Mouse (Mus musculus) intestine, embryonic 15.5 days (tissue): Measurements from ENCODE around the gene Pear1. TPM values are rescaled to one million over a fixed set of nuclear protein-coding genes. Genes with fewer than 3 reads are reported as not detected.

Source experiments
- ATAC-seq: fragments of 200-750 bp; cut with Nextera tagmentation; 2 replicates; pipeline ENCODE4 v1.8.0; 2017; ENCODE audit warnings: moderate TSS enrichment, moderate library complexity
- H3K27ac ChIP-seq: fragments of 300-500 bp; sonication (generic); 2 replicates; pipeline ENCODE4 v1.5.1; 2015; ENCODE audit warnings: mild to moderate bottlenecking, inconsistent platforms
- H3K27me3 ChIP-seq: fragments of 300-500 bp; sonication (generic); replicated peaks from 2 replicates; pipeline ENCODE4 v1.6.1; 2015; ENCODE audit warnings: inconsistent platforms
- H3K36me3 ChIP-seq: fragments of 300-500 bp; sonication (generic); 2 replicates; pipeline ENCODE4 v1.6.1; 2015; ENCODE audit warnings: inconsistent platforms
- H3K4me1 ChIP-seq: fragments of 300-500 bp; sonication (generic); replicated peaks from 2 replicates; pipeline ENCODE4 v1.6.1; 2015; ENCODE audit warnings: inconsistent platforms
- H3K4me2 ChIP-seq: fragments of 300-500 bp; sonication (generic); replicated peaks from 2 replicates; pipeline ENCODE4 v1.6.1; 2015; ENCODE audit warnings: mild to moderate bottlenecking, inconsistent platforms
- H3K4me3 ChIP-seq: fragments of 300-500 bp; sonication (generic); replicated peaks from 2 replicates; pipeline ENCODE4 v1.5.1; 2015; ENCODE audit warnings: inconsistent platforms
- H3K9ac ChIP-seq: fragments of 300-500 bp; sonication (generic); 2 replicates; pipeline ENCODE4 v1.6.1; 2015; ENCODE audit warnings: inconsistent platforms
- H3K9me3 ChIP-seq: fragments of 300-500 bp; sonication (generic); 2 replicates; pipeline ENCODE4 v1.6.1; 2016; ENCODE audit warnings: inconsistent platforms
- WGBS: fragments of 180-500 bp; shearing (Covaris S2); methylation state at CpG from one replicate; pipeline ENCODE4 v1.1.7; 2015; 5-methylcytosine and 5-hydroxymethylcytosine counted together
- polyA plus RNA-seq: library from polyadenylated mRNA; unstranded; fragments of >200 nt; fragmentation: Nextera tagmentation; extraction: Ambion mirVana; gene quantifications from 2 replicates; pipeline ENCODE4 v1.2.1, GENCODE M21; 2015

The Pear1 gene
- polyA plus RNA-seq, 1 experiment from 2014 or later, result 22.6 TPM

DNA sequence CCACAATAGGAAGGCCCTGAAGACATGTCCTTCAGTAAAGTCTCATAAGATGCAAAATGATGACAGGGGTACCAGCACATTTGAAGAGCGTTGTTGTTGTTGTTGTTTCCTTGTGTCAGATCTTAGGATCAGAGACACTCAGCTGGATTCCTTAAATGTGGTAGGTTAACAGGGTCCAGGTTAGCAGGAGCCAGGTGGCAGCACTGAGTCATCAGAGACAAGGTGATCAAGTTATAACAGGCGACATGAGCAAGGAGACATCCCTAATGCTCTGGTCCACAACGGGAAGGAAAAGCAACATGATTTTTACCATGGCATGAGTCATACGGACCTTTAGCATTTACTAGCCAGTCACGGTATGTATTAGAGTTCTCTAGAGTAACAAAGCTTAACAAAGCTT, 9.4 kb upstream of the Pear1 start:
- Histone ChIP-seq H3K4me1 (no peaks in the 10 kb centered on the region), H3K9me3 (no peaks in the 10 kb centered on the region), H3K27me3 (no peaks in the 10 kb centered on the region), H3K9ac (no peak overlapping the region), H3K27ac (no peak overlapping the region), H3K36me3 (no peaks in the 10 kb centered on the region), H3K4me3 (no peak overlapping the region), H3K4me2 (no peak overlapping the region)
- 64% methylated on average over 5 of the region's 5 CpGs for WGBS
- no peak for ATAC-seq

DNA sequence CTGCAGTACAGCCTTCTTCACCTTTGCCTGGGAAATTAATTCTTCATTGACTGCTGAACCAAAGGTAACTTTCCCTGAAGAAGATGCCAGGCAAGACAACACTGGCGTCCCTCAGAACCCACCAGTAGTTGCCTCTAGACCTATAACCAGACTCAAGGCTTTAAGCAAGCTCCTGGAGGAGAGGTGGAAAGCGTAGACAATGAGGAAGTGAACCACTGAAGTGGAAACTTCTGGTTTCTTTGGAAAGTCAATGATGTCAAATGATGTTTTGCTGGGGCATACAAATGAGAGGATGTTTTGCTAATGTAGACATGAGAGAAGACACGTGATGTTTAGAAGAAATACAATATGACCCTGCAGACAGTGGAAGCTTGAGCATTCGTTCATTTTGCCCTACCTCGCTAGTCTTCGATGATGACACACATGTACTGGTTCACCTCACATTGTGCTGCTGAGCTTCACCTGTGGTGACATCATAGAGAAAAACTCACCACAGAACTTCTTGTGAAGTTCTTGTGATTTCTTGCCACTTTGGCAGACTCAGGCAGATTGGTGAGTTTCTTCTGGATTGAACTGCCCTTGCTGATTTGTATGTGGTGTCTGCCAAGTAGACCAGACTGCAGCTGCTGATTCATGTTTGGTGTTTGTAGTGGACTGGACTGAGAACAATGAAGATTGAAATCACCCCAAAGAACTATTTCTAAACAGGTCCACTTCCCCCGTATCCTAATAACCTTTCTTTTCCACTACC, 8.2 kb upstream of the Pear1 start:
- H3K4me1 ChIP-seq, result no peaks in the 10 kb centered on the region
- H3K36me3 ChIP-seq, result no peaks in the 10 kb centered on the region
- H3K27ac ChIP-seq, result no peak overlapping the region
- no peak overlapping the region for H3K4me2 ChIP-seq
- H3K9me3 ChIP-seq, result no peaks in the 10 kb centered on the region
- ATAC-seq, result no peak
- 85% methylated on average over 7 of the region's 7 CpGs for WGBS
- H3K27me3 ChIP-seq, result no peaks in the 10 kb centered on the region
- H3K4me3 ChIP-seq, result no peak overlapping the region
- H3K9ac ChIP-seq, result no peak overlapping the region

- 54% methylated on average over 10 of the region's 10 CpGs for WGBS
- ATAC-seq, result no peak
- Histone ChIP-seq H3K4me3 (no peak overlapping the region), H3K27me3 (no peaks in the 10 kb centered on the region), H3K9ac (no peak overlapping the region), H3K9me3 (no peaks in the 10 kb centered on the region), H3K36me3 (no peaks in the 10 kb centered on the region), H3K4me2 (no peak overlapping the region), H3K27ac (no peak overlapping the region), H3K4me1 (no peaks in the 10 kb centered on the region)
Measured at GRCm38 (mm10) chr3:87829025-87829424, 4.9 kb upstream of the Pear1 start.

GRCm38 (mm10) chr3:87828435-87828834, 4.3 kb upstream of the Pear1 start:
- Histone ChIP-seq H3K4me1 (no peaks in the 10 kb centered on the region), H3K4me3 (no peak overlapping the region), H3K36me3 (no peaks in the 10 kb centered on the region), H3K4me2 (no peak overlapping the region), H3K27me3 (no peaks in the 10 kb centered on the region), H3K9me3 (no peaks in the 10 kb centered on the region), H3K9ac (no peak overlapping the region), H3K27ac (no peak overlapping the region)
- ATAC-seq, result no peak
- WGBS, result 44% methylated on average over 4 of the region's 4 CpGs

- peaks cover 11% of the 10 kb centered on the region for H3K27me3 ChIP-seq
- no peak overlapping the region for H3K4me2 ChIP-seq
- no peak overlapping the region for H3K9ac ChIP-seq
- ATAC-seq, result no peak
- H3K9me3 ChIP-seq, result no peaks in the 10 kb centered on the region
- no peaks in the 10 kb centered on the region for H3K36me3 ChIP-seq
- no peak overlapping the region for H3K27ac ChIP-seq
- no peak overlapping the region for H3K4me3 ChIP-seq
- 68% methylated on average over 12 of the region's 12 CpGs for WGBS
- H3K4me1 ChIP-seq, result 0 out of 2 replicates have a peak, but pooled peaks cover 5% of the 10 kb centered on the region
Measured at GRCm38 (mm10) chr3:87818226-87818625, 5.9 kb downstream of the Pear1 start.

DNA sequence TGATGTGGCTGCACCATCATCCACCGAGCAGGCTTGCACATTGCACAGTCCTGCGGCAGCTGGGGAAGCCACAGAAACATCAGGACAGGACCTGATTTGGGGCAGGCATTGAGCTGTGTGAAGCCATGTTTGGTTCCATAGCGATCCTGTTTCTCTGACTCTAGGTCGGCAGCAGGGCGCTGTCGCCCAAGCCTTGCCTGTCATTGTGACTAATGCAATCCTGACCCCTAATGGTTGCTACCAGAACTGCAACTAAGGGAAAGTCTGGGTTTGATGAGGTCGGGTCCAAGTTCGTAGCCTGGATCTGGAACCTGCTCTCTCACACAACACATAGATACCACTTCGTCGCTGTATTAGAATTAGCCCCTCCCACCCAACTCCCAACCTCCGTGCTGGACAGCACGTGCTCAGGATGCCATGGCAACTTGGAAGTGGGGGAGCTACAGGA, 7.4 kb downstream of the Pear1 start:
- Histone ChIP-seq H3K9me3 (no peaks in the 10 kb centered on the region), H3K4me2 (no peak overlapping the region; the same call in 1 of the 2 replicates), H3K4me3 (no peak overlapping the region), H3K27me3 (peaks cover 13% of the 10 kb centered on the region), H3K36me3 (no peaks in the 10 kb centered on the region), H3K9ac (no peak overlapping the region), H3K4me1 (0 out of 2 replicates have a peak, but pooled peaks cover 5% of the 10 kb centered on the region), H3K27ac (no peak overlapping the region)
- ATAC-seq, result peak; percentile 75
- 5% methylated on average over 12 of the region's 12 CpGs for WGBS

- Histone ChIP-seq H3K4me3 (no peak overlapping the region), H3K27me3 (peaks cover 18% of the 10 kb centered on the region), H3K9ac (no peak overlapping the region), H3K4me2 (no peak overlapping the region; the same call in 1 of the 2 replicates), H3K4me1 (0 out of 2 replicates have a peak, but pooled peaks cover 5% of the 10 kb centered on the region), H3K36me3 (no peaks in the 10 kb centered on the region), H3K27ac (no peak overlapping the region), H3K9me3 (no peaks in the 10 kb centered on the region)
- WGBS, result 58% methylated on average over 6 of the region's 6 CpGs
- peak; percentile 5; the same call in 1 of the 2 replicates for ATAC-seq
Measured at GRCm38 (mm10) chr3:87816166-87816565, 7.9 kb downstream of the Pear1 start.

GRCm38 (mm10) chr3:87812873-87813272, 11.2 kb downstream of the Pear1 start:
- no peak for ATAC-seq
- peaks cover 14% of the 10 kb centered on the region; the same call in 1 of the 2 replicates for H3K4me1 ChIP-seq
- peaks cover 47% of the 10 kb centered on the region for H3K27me3 ChIP-seq
- 54% methylated on average over 10 of the region's 10 CpGs for WGBS
- H3K4me3 ChIP-seq, result no peak overlapping the region
- H3K27ac ChIP-seq, result no peak overlapping the region
- H3K9ac ChIP-seq, result no peak overlapping the region; the same call in 1 of the 2 replicates
- H3K9me3 ChIP-seq, result no peaks in the 10 kb centered on the region
- no peaks in the 10 kb centered on the region for H3K36me3 ChIP-seq
- H3K4me2 ChIP-seq, result no peak overlapping the region

DNA sequence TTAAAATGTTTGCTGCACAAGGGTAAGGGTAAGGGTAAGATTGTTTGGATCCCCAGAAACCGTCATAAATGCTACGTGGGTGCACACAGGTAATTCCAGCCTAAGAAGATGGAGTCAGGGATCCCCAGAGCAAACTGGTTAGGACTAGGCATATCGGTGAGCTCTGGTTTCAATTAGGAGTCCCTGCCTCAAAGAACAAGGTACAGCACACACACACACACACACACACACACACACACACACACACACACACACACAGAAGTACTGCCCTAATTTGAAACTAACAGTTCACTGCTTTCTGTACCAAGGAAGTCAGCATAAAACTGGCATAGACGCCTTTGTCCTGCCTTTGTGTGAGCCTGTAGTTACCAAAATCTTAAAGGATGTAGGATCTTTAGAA, 11.7 kb downstream of the Pear1 start:
- Histone ChIP-seq H3K36me3 (no peaks in the 10 kb centered on the region), H3K9ac (no peak overlapping the region), H3K4me2 (no peak overlapping the region), H3K4me1 (peaks cover 14% of the 10 kb centered on the region; the same call in 1 of the 2 replicates), H3K9me3 (no peaks in the 10 kb centered on the region), H3K4me3 (no peak overlapping the region), H3K27me3 (peaks cover 43% of the 10 kb centered on the region), H3K27ac (no peak overlapping the region)
- no peak for ATAC-seq
- 80% methylated on average over 4 of the region's 4 CpGs for WGBS

DNA sequence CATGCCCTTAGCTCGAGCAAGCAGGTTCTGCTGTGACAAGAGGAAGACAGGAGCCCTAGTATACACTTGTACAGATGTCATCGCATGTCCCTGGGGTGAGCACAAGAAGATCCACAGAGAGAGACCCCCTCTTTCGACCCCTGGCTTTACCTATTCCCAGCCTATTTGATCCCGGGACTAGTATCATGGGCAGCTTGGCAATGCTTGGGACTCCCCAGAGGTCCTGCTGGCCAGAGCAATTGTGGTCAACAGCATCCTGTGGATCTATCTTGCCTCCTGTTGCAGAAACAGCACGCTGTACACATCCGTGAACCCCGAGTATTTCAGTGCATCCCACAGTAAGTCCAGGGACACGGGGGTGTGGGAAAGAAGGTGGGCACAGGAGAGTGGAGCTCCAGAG, 12.8 kb downstream of the Pear1 start:
- peaks cover 48% of the 10 kb centered on the region for H3K27me3 ChIP-seq
- no peak overlapping the region for H3K27ac ChIP-seq
- WGBS, result 82% methylated on average over 8 of the region's 8 CpGs
- H3K9me3 ChIP-seq, result no peaks in the 10 kb centered on the region
- no peak for ATAC-seq
- no peaks in the 10 kb centered on the region for H3K36me3 ChIP-seq
- H3K4me2 ChIP-seq, result no peak overlapping the region
- H3K9ac ChIP-seq, result no peak overlapping the region
- peaks cover 11% of the 10 kb centered on the region; the same call in 1 of the 2 replicates for H3K4me1 ChIP-seq
- H3K4me3 ChIP-seq, result no peak overlapping the region

DNA sequence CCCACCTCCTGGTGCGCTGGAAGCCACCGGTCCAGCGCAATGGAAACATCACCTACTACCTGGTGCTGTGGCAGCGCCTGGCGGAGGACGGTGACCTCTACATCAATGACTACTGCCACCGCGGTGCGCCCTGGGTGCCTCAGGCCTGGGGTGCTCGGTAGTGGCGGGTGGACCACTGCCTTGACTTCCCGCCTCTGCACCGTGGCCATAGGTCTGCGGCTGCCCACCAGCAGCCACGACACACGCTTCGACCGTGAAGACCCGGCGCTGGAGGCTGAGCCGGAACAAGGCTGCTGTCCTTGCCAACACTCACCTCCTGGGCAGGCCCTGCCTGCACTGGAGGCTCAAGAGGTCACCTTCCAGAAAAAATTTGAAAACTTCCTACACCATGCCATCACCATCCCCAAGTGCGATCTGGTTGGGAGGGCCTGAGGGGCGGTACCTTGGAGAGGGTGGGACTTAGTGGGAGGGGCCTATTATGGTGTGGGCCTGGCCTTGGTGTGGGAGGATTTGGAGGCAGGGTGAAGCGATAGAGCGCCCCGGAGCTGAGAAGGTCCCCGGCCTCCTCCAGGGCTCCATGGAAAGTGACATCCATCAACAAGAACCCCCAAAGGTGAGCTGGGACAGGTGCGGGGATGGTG, 14.7 kb downstream of the Pear1 start:
- H3K27ac ChIP-seq, result no peak overlapping the region
- peak overlapping the region; percentile 20 for H3K4me3 ChIP-seq
- H3K36me3 ChIP-seq, result no peaks in the 10 kb centered on the region
- ATAC-seq, result peak; percentile 62; the same call in 1 of the 2 replicates
- no peak overlapping the region for H3K9ac ChIP-seq
- peak overlapping the region; percentile 49 for H3K4me2 ChIP-seq
- peaks cover 9% of the 10 kb centered on the region; the same call in 1 of the 2 replicates for H3K4me1 ChIP-seq
- 6% methylated on average over 28 of the region's 28 CpGs for WGBS
- peaks cover 58% of the 10 kb centered on the region for H3K27me3 ChIP-seq
- no peaks in the 10 kb centered on the region for H3K9me3 ChIP-seq

DNA sequence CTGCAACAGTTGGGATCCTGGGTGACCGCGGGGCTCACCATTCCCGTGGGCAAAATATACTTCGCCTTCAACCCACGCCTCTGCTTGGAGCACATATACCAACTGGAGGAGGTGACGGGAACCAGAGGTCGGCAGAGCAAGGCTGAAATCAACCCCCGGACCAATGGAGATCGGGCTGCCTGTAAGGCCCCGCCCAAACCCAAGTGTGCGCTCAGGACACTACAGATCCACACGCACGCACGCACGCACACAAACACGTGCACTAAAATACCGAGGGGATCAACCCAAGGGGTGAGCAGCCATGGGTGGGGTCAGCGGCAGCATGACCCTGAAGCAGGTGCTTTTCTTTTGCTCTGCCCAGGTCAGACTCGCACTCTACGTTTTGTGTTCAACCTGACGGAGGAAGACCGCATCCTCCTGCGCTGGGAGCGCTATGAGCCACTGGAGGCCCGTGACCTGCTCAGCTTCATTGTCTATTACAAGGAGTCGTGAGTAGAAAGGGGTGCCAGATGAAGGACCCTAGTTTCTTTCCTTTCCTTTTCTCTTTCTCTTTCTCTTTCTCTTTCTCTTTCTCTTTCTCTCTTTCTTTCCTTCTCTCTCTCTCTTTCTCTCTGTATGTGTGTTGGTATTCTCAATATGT, 19.9 kb downstream of the Pear1 start:
- peak overlapping the region; percentile 72 for H3K4me2 ChIP-seq
- H3K27ac ChIP-seq, result no peak overlapping the region
- no peaks in the 10 kb centered on the region for H3K9me3 ChIP-seq
- H3K36me3 ChIP-seq, result no peaks in the 10 kb centered on the region
- H3K4me1 ChIP-seq, result peaks cover 8% of the 10 kb centered on the region; the same call in 1 of the 2 replicates
- peak overlapping the region; percentile 30 for H3K4me3 ChIP-seq
- ATAC-seq, result peak; percentile 67
- no peak overlapping the region for H3K9ac ChIP-seq
- 5% methylated on average over 26 of the region's 26 CpGs for WGBS
- H3K27me3 ChIP-seq, result peaks cover 76% of the 10 kb centered on the region
